Mouse (Mus musculus) CH12.LX (cell line): ENCODE results near the gene Atp8b5. TPM values are rescaled to one million over a fixed set of nuclear protein-coding genes. Genes with fewer than 3 reads are reported as not detected.

ENCODE experiments used
- DNase-seq: peaks from one replicate; pipeline ENCODE4 v3.0.0-alpha.2; 2013; ENCODE audit errors: extremely low read depth
- H3K27ac ChIP-seq: 2 replicates; pipeline ENCODE4 v1.5.1; 2012; ENCODE audit warnings: low read depth, mild to moderate bottlenecking, control low read depth, moderate library complexity; ENCODE audit not compliant: insufficient read depth
- H3K27me3 ChIP-seq: replicated peaks from 2 replicates; pipeline ENCODE3; 2012; ENCODE audit warnings: inconsistent platforms
- H3K36me3 ChIP-seq, 2 experiments: replicated peaks in 1 of 2; 2 replicates each; pipeline versions ENCODE3 to v1.6.1; 2012; ENCODE audit warnings: inconsistent platforms in 1 of 2, low read length in 1 of 2, mild to moderate bottlenecking in 1 of 2, mixed read lengths in 1 of 2, moderate library complexity in 1 of 2; ENCODE audit not compliant: control insufficient read depth in 1 of 2, insufficient read depth in 1 of 2
- H3K4me1 ChIP-seq, 2 experiments: 2 replicates each; pipeline ENCODE4 v1.6.1; 2012; ENCODE audit warnings: inconsistent platforms in 1 of 2, moderate library complexity in 1 of 2; ENCODE audit not compliant: insufficient read depth in 2 of 2, control insufficient read depth in 1 of 2
- H3K4me2 ChIP-seq: 2 replicates; pipeline ENCODE4 v1.6.1; 2012; ENCODE audit warnings: low read depth, mild to moderate bottlenecking, control low read depth; ENCODE audit not compliant: poor library complexity, insufficient read depth, severe bottlenecking
- H3K4me3 ChIP-seq, 3 experiments: fragments of 150-350 bp in 1 of 3; sonication (generic) in 1 of 3; replicated peaks in 1 of 3; 2 replicates each; pipeline versions ENCODE3 to v1.5.1; 2011 to 2012; ENCODE audit warnings: low read depth in 2 of 3, low read length in 2 of 3, mild to moderate bottlenecking in 2 of 3, moderate library complexity in 2 of 3, control low read depth in 1 of 3, improper control_type of control experiment in 1 of 3, inconsistent platforms in 1 of 3, mixed read lengths in 1 of 3; ENCODE audit not compliant: poor library complexity in 1 of 3
- H3K79me2 ChIP-seq: replicated peaks from 2 replicates; pipeline ENCODE4 v1.6.1; 2012; ENCODE audit warnings: mild to moderate bottlenecking, moderate library complexity; ENCODE audit not compliant: control insufficient read depth, poor library complexity, insufficient read depth, severe bottlenecking; ENCODE audit errors: extremely low read depth
- H3K9ac ChIP-seq: 2 replicates; pipeline ENCODE4 v1.6.1; 2012; ENCODE audit warnings: low read depth, mild to moderate bottlenecking, control low read depth, moderate library complexity; ENCODE audit not compliant: insufficient read depth
- H3K9me3 ChIP-seq: replicated peaks from 2 replicates; pipeline ENCODE3; 2012; ENCODE audit warnings: low read length, inconsistent platforms, mixed read lengths
- GABPA ChIP-seq: IDR thresholded peaks from 2 replicates; pipeline ENCODE4 v1.6.1; 2012; ENCODE audit warnings: low read depth, low read length, improper control_type of control experiment, inconsistent platforms; ENCODE audit not compliant: insufficient replicate concordance
- HCFC1 ChIP-seq: IDR thresholded peaks from 2 replicates; pipeline ENCODE4 v1.6.1; 2012; ENCODE audit warnings: low read depth, mild to moderate bottlenecking, inconsistent platforms, low read length, improper control_type of control experiment
- JUND ChIP-seq: conservative IDR thresholded peaks from 2 replicates; pipeline ENCODE4 v1.6.1; 2011; ENCODE audit warnings: low read depth, low read length, improper control_type of control experiment
- MAFK ChIP-seq: IDR thresholded peaks from 2 replicates; pipeline ENCODE4 v1.6.1; 2011; ENCODE audit warnings: low read length, improper control_type of control experiment; ENCODE audit not compliant: insufficient replicate concordance
- MAZ ChIP-seq: IDR thresholded peaks from 2 replicates; pipeline ENCODE4 v1.6.1; 2012; ENCODE audit warnings: low read depth, mild to moderate bottlenecking, inconsistent platforms, low read length, improper control_type of control experiment, moderate library complexity
- NELFE ChIP-seq: IDR thresholded peaks from 2 replicates; pipeline ENCODE4 v1.6.1; 2011; ENCODE audit warnings: low read depth, low read length, improper control_type of control experiment
- RAD21 ChIP-seq: IDR thresholded peaks from 2 replicates; pipeline ENCODE4 v1.6.1; 2011; ENCODE audit warnings: low read depth, mild to moderate bottlenecking, low read length, improper control_type of control experiment, moderate library complexity
- SMC3 ChIP-seq: IDR thresholded peaks from 2 replicates; pipeline ENCODE4 v1.6.1; 2011; ENCODE audit warnings: low read depth, low read length, improper control_type of control experiment
- TCF12 ChIP-seq: IDR thresholded peaks from 2 replicates; pipeline ENCODE4 v1.6.1; 2014; ENCODE audit warnings: low read depth, mild to moderate bottlenecking, inconsistent platforms, low read length, improper control_type of control experiment
- UBTF ChIP-seq: IDR thresholded peaks from 2 replicates; pipeline ENCODE4 v1.6.1; 2012; ENCODE audit warnings: low read depth, mild to moderate bottlenecking, inconsistent platforms, low read length, improper control_type of control experiment, moderate library complexity
- USF1 ChIP-seq: IDR thresholded peaks from 2 replicates; pipeline ENCODE4 v1.6.1; 2014; ENCODE audit warnings: low read depth, mild to moderate bottlenecking, inconsistent platforms, low read length, improper control_type of control experiment
- USF2 ChIP-seq: conservative IDR thresholded peaks from 2 replicates; pipeline ENCODE4 v1.6.1; 2011; ENCODE audit warnings: low read depth, low read length, improper control_type of control experiment
- dilution Hi-C: fragments of 300-500 bp; cut with MboI; formaldehyde crosslinking; loops from 2 replicates; pipeline ENCODE4 v1.14.3; 2020; ENCODE audit warnings: low sequenced_read_pairs; ENCODE audit not compliant: extremely low pct_unique_long_range_greater_than_20kb, extremely low pct_ligation_motif_present
- in situ Hi-C: fragments of 300-500 bp; cut with MboI; formaldehyde crosslinking; loops from 3 replicates; pipeline ENCODE4 v1.14.3; 2019; ENCODE audit warnings: low sequenced_read_pairs, low pct_ligation_motif_present, low pct_unique_long_range_greater_than_20kb, mixed read lengths
- polyA plus RNA-seq: library from polyadenylated mRNA; unstranded; fragments of >175 nt; gene quantifications from 2 replicates; pipeline ENCODE4 v1.2.1, GENCODE M21; 2012; ENCODE audit warnings: low read depth; ENCODE audit not compliant: insufficient read length
- total RNA-seq, 2 experiments: library from RNA; depleted of rRNA; stranded (reverse); fragments of 300-350 nt in 1 of 2; fragments of >200 nt in 1 of 2; gene quantifications; 2 replicates each; pipeline ENCODE4 v1.2.3; 2012 to 2014

The Atp8b5 gene
- total and polyA plus RNA-seq, 3 experiments = 0.13 to 1.3 (median 0.54) TPM

GRCm38 (mm10) chr4:43231821-43232220 is 35.1 kb upstream of the Atp8b5 start:
- Histone ChIP-seq H3K9me3 (no peaks in the 10 kb centered on the region), H3K4me3 (no peak overlapping the region), H3K36me3 (no peaks in the 10 kb centered on the region), H3K4me2 (no peak overlapping the region), H3K27ac (no peak overlapping the region), H3K27me3 (peaks cover 8% of the 10 kb centered on the region), H3K79me2 (no peaks in the 10 kb centered on the region), H3K9ac (no peak overlapping the region), H3K4me1 (no peaks in the 10 kb centered on the region)
- DNase-seq = no peak
- in situ Hi-C loops (no loop called here), dilution Hi-C loops (no loop called here)
- TF ChIP-seq NELFE (no peak), TCF12 (no peak), MAFK (no peak)

- in situ Hi-C loops = no loop called here
- Histone ChIP-seq H3K27ac (no peak overlapping the region), H3K79me2 (no peaks in the 10 kb centered on the region), H3K4me1 (no peaks in the 10 kb centered on the region), H3K4me2 (no peak overlapping the region), H3K4me3 (no peak overlapping the region), H3K36me3 (no peaks in the 10 kb centered on the region), H3K9me3 (no peaks in the 10 kb centered on the region), H3K27me3 (peaks cover 10% of the 10 kb centered on the region), H3K9ac (no peak overlapping the region)
- DNase-seq = no peak
- TF ChIP-seq USF1 (no peak), RAD21 (no peak), HCFC1 (no peak), GABPA (no peak), MAFK (no peak), USF2 (no peak), SMC3 (no peak), JUND (no peak), MAZ (no peak), UBTF (no peak)
- dilution Hi-C loops = no loop called here
Observed at GRCm38 (mm10) chr4:43232985-43233384, 34.0 kb upstream of the Atp8b5 start.

GRCm38 (mm10) chr4:43233489-43233888 is 33.5 kb upstream of the Atp8b5 start:
- H3K9ac ChIP-seq = no peak overlapping the region
- H3K27ac ChIP-seq = no peak overlapping the region
- in situ Hi-C loops = no loop called here
- H3K4me3 ChIP-seq = no peak overlapping the region
- no peaks in the 10 kb centered on the region for H3K4me1 ChIP-seq
- no peaks in the 10 kb centered on the region for H3K9me3 ChIP-seq
- TF ChIP-seq USF1 = no peak
- TF ChIP-seq, all 38 proteins: peak for 0
- Histone ChIP-seq H3K36me3 (no peaks in the 10 kb centered on the region), H3K4me2 (no peak overlapping the region), H3K27me3 (peaks cover 12% of the 10 kb centered on the region), H3K79me2 (no peaks in the 10 kb centered on the region)
- dilution Hi-C loops = no loop called here
- no peak for DNase-seq
